Mouse (Mus musculus) heart, adult 2 months (tissue): ENCODE data around the gene Rassf3. TPM values are rescaled to one million over a fixed set of nuclear protein-coding genes. Genes with fewer than 3 reads are reported as not detected.

Experiments
- DNase-seq, 2 experiments: peaks; one replicate each; pipeline ENCODE4 v3.0.0; 2021
- H3K27ac ChIP-seq: fragments of 200-600 bp; 2 replicates; pipeline ENCODE4 v1.8.1; 2022
- H3K27me3 ChIP-seq: fragments of 200-500 bp; 2 replicates; pipeline ENCODE4 v1.6.1; 2012; ENCODE audit warnings: mild to moderate bottlenecking, low read length, inconsistent platforms, mixed read lengths; ENCODE audit not compliant: control insufficient read depth, insufficient read depth
- H3K36me3 ChIP-seq: fragments of 200-500 bp; 2 replicates; pipeline ENCODE4 v1.6.1; 2012; ENCODE audit warnings: low read length, inconsistent platforms; ENCODE audit not compliant: control insufficient read depth, insufficient read depth
- H3K4me1 ChIP-seq: fragments of 200-500 bp; 2 replicates; pipeline ENCODE4 v1.6.1; 2011; ENCODE audit warnings: low read length; ENCODE audit not compliant: control insufficient read depth, insufficient read depth
- H3K4me3 ChIP-seq: fragments of 200-600 bp; 2 replicates; pipeline ENCODE4 v1.8.1; 2022
- H3K79me2 ChIP-seq: fragments of 200-500 bp; replicated peaks from 2 replicates; pipeline ENCODE4 v1.6.1; 2012; ENCODE audit warnings: mild to moderate bottlenecking, inconsistent platforms, low read length, moderate library complexity, mixed read lengths; ENCODE audit not compliant: control insufficient read depth, insufficient read depth
- H3K9ac ChIP-seq: fragments of 200-500 bp; 2 replicates; pipeline ENCODE4 v1.6.1; 2012; ENCODE audit warnings: low read depth, mild to moderate bottlenecking, control low read depth, inconsistent platforms, low read length, mixed read lengths
- CTCF ChIP-seq: fragments of 200-600 bp; IDR thresholded peaks from 2 replicates; pipeline ENCODE4 v1.8.1; 2022; ENCODE audit warnings: antibody characterized with exemption, mild to moderate bottlenecking, moderate library complexity
- EP300 ChIP-seq: fragments of 200-500 bp; IDR thresholded peaks from 2 replicates; pipeline ENCODE4 v1.6.1; 2011; ENCODE audit warnings: low read depth, low read length, control low read depth; ENCODE audit not compliant: insufficient read depth
- POLR2A ChIP-seq: fragments of 200-500 bp; IDR thresholded peaks from 2 replicates; pipeline ENCODE4 v1.6.1; 2011; ENCODE audit warnings: mild to moderate bottlenecking, low read depth, low read length, control low read depth; ENCODE audit not compliant: insufficient read depth
- WGBS: fragments of 180-500 bp; shearing (Covaris S2); methylation state at CpG from one replicate; pipeline ENCODE4 v1.1.7; 2018; 5-methylcytosine and 5-hydroxymethylcytosine counted together
- intact Hi-C: fragments of 180-260 bp; cut with DNase I; formaldehyde crosslinking; loops from one replicate; pipeline ENCODE4 v1.15.1; 2025
- polyA plus RNA-seq: library from polyadenylated mRNA; depleted of rRNA; stranded (reverse); fragments of >200 nt; gene quantifications from 2 replicates; pipeline ENCODE4 v1.2.3, GENCODE M21; 2012
- total RNA-seq, 2 experiments: library from RNA; stranded (reverse); gene quantifications; 2 replicates each; pipeline ENCODE4 v1.2.3; 2021

Gene Rassf3
- total and polyA plus RNA-seq, 3 experiments: 69.4 to 135 (median 134) TPM

DNA sequence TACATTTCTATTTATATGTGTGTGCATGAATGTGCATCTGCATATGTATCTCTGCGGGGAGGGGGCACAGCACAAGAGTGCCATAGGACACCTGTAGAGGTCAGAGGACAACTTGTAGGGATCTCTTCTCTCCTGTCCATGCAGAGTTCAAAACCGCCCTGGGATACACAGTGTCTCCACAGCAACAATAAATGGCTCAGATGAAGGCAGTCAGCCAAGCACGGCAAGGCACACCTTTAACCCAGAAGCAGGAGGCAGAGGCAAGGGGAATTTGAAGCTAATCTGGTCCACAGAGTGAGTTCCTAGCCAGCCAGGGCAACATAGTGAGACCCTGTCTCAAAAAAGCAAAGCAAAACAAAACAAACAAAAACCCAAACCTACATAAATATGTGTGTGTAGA, 18.8 kb downstream of the Rassf3 start:
- 38% methylated on average over 3 of the region's 3 CpGs for WGBS
- H3K27ac ChIP-seq: peak overlapping the region; percentile 23
- intact Hi-C loops: no loop called here
- peaks cover 8% of the 10 kb centered on the region for H3K36me3 ChIP-seq
- no peak overlapping the region for H3K4me3 ChIP-seq
- peaks cover 37% of the 10 kb centered on the region for H3K4me1 ChIP-seq
- DNase-seq: no peak
- peaks cover 11% of the 10 kb centered on the region for H3K79me2 ChIP-seq
- no peak overlapping the region for H3K9ac ChIP-seq
- H3K27me3 ChIP-seq: no peaks in the 10 kb centered on the region
- TF ChIP-seq EP300 (no peak), POLR2A (no peak), CTCF (no peak)

DNA sequence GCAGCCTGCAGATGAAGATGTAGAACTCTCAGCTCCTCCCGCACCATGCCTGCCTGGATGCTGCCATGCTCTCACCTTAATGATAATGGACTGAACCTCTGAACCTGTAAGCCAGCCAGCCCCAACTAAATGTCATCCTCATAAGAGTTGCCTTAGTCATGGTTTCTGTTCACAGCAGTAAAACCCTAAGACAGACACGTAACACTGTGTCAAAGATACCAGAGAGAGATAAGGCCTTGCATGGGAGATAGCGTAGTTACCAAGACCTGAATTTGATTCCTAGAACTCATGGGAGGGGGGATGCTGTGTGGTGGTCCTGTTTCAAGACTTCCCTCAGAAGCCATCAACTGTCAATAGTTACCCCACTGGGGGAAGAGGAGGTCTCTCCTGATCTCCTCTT, 20.6 kb downstream of the Rassf3 start:
- WGBS: 77% methylated on average over 3 of the region's 3 CpGs
- H3K27me3 ChIP-seq: no peaks in the 10 kb centered on the region
- H3K4me1 ChIP-seq: peaks cover 29% of the 10 kb centered on the region
- H3K36me3 ChIP-seq: peaks cover 4% of the 10 kb centered on the region
- intact Hi-C loops: no loop called here
- H3K79me2 ChIP-seq: peaks cover 12% of the 10 kb centered on the region
- TF ChIP-seq CTCF: no peak
- TF ChIP-seq POLR2A: no peak
- TF ChIP-seq EP300: no peak
- DNase-seq: no peak
- H3K27ac ChIP-seq: no peak overlapping the region; the same call in 1 of the 2 replicates
- H3K4me3 ChIP-seq: no peak overlapping the region
- no peak overlapping the region for H3K9ac ChIP-seq

GRCm38 (mm10) chr10:121454708-121455475, 21.3 kb downstream of the Rassf3 start:
- Histone ChIP-seq H3K9ac (no peak overlapping the region), H3K79me2 (peaks cover 12% of the 10 kb centered on the region), H3K27me3 (no peaks in the 10 kb centered on the region), H3K4me1 (peaks cover 29% of the 10 kb centered on the region), H3K36me3 (peaks cover 4% of the 10 kb centered on the region), H3K4me3 (no peak overlapping the region), H3K27ac (no peak overlapping the region; the same call in 1 of the 2 replicates)
- 62% methylated on average over 6 of the region's 6 CpGs for WGBS
- TF ChIP-seq EP300 (no peak), CTCF (no peak), POLR2A (no peak)
- DNase-seq: no peak
- intact Hi-C loops: no loop called here

DNA sequence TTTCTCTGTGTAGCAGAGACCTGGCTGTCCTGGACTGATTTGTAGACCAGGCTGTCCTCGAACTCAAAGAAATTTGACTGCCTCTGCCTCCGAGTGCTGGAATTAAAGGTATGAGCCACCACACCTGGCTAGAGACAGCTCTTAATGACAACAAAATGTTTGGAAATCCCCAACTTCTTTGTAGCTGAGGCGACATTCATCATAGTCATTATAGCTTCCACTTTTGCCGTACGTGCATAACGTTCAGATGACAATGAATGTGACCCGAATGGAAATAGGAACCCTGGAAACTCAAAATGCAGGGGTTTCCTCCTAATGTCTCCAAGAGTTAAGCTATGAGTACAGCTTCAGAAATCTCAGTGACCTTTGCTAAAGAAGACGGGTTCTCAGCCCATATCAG, 22.1 kb downstream of the Rassf3 start:
- intact Hi-C loops: no loop called here
- Histone ChIP-seq H3K4me3 (no peak overlapping the region), H3K27ac (no peak overlapping the region), H3K27me3 (no peaks in the 10 kb centered on the region), H3K79me2 (peaks cover 14% of the 10 kb centered on the region), H3K9ac (no peak overlapping the region), H3K4me1 (peaks cover 26% of the 10 kb centered on the region), H3K36me3 (peaks cover 4% of the 10 kb centered on the region)
- WGBS: 56% methylated on average over 8 of the region's 8 CpGs
- DNase-seq: no peak
- TF ChIP-seq EP300 (no peak), CTCF (no peak), POLR2A (no peak)

DNA sequence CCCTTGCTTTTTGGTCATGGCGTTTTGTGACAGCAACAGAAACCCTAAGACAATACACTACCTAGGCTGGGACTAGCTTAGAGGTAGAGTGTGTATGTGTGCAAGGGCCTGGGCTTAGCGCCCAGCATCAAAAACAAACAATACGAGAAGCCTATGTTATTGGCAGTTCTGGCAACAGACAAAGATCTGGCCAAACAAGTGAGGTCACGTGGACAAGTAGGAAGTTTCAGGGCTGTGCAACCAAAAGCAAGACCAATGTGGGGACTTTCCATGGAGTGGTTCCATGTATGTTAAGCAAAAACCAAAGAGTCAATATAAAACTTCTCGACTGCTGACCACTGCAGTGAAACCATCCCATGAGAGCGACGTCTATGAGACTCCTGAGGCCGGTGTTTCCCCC, 30.3 kb downstream of the Rassf3 start:
- no peak overlapping the region for H3K4me3 ChIP-seq
- H3K9ac ChIP-seq: no peak overlapping the region
- H3K4me1 ChIP-seq: peaks cover 32% of the 10 kb centered on the region
- H3K27ac ChIP-seq: peak overlapping the region; percentile 51
- WGBS: 67% methylated on average over 8 of the region's 8 CpGs
- no peak for DNase-seq
- peaks cover 9% of the 10 kb centered on the region for H3K36me3 ChIP-seq
- H3K79me2 ChIP-seq: peaks cover 10% of the 10 kb centered on the region
- intact Hi-C loops: loop anchor here (2.0 kb wide), 1 partner anchor 13 kb away; no protein-coding TSS in a partner anchor
- H3K27me3 ChIP-seq: no peaks in the 10 kb centered on the region
- TF ChIP-seq EP300 (no peak), CTCF (no peak), POLR2A (no peak; the same call in 1 of the 2 replicates)

- H3K9ac ChIP-seq: no peak overlapping the region
- peak in 1 of 2 experiments; percentile 31 for DNase-seq
- peaks cover 9% of the 10 kb centered on the region for H3K79me2 ChIP-seq
- peaks cover 35% of the 10 kb centered on the region for H3K4me1 ChIP-seq
- peaks cover 11% of the 10 kb centered on the region for H3K36me3 ChIP-seq
- WGBS: 56% methylated on average over 7 of the region's 7 CpGs
- H3K4me3 ChIP-seq: no peak overlapping the region
- peak overlapping the region; percentile 32 for H3K27ac ChIP-seq
- TF ChIP-seq CTCF (0 out of 2 replicates have a peak, but pooled peaks have one; percentile 11), POLR2A (no peak), EP300 (peak; percentile 39; the same call in 1 of the 2 replicates)
- intact Hi-C loops: loop anchor here (2.0 kb wide), 1 partner anchor 15 kb away; no protein-coding TSS in a partner anchor
- no peaks in the 10 kb centered on the region for H3K27me3 ChIP-seq
Observed at GRCm38 (mm10) chr10:121444198-121444597, 31.9 kb downstream of the Rassf3 start.
